Mouse (Mus musculus) midbrain, embryonic 12.5 days (tissue): ENCODE results near the gene Gm20388. TPM values are rescaled to one million over a fixed set of nuclear protein-coding genes. Genes with fewer than 3 reads are reported as not detected.

Source experiments
- ATAC-seq: fragments of 200-750 bp; cut with Nextera tagmentation; 2 replicates; pipeline ENCODE4 v1.8.0; 2017; ENCODE audit warnings: low read depth, moderate TSS enrichment, moderate library complexity; ENCODE audit not compliant: low FRiP score
- H3K27ac ChIP-seq: fragments of 300-500 bp; sonication (generic); replicated peaks from 2 replicates; pipeline ENCODE4 v1.5.1; 2016; ENCODE audit warnings: mild to moderate bottlenecking
- H3K27me3 ChIP-seq: fragments of 300-500 bp; sonication (generic); 2 replicates; pipeline ENCODE4 v1.6.1; 2016; ENCODE audit warnings: mild to moderate bottlenecking
- H3K36me3 ChIP-seq: fragments of 300-500 bp; sonication (generic); 2 replicates; pipeline ENCODE4 v1.6.1; 2016
- H3K4me1 ChIP-seq: fragments of 300-500 bp; sonication (generic); 2 replicates; pipeline ENCODE4 v1.6.1; 2016
- H3K4me2 ChIP-seq: fragments of 300-500 bp; sonication (generic); replicated peaks from 2 replicates; pipeline ENCODE4 v1.6.1; 2016; ENCODE audit warnings: mild to moderate bottlenecking, moderate library complexity
- H3K4me3 ChIP-seq: fragments of 300-500 bp; sonication (generic); 2 replicates; pipeline ENCODE4 v1.5.1; 2016; ENCODE audit warnings: mild to moderate bottlenecking
- H3K9ac ChIP-seq: fragments of 300-500 bp; sonication (generic); replicated peaks from 2 replicates; pipeline ENCODE4 v1.6.1; 2016; ENCODE audit warnings: mild to moderate bottlenecking, moderate library complexity
- H3K9me3 ChIP-seq: fragments of 300-500 bp; sonication (generic); 2 replicates; pipeline ENCODE4 v1.6.1; 2016; ENCODE audit warnings: mild to moderate bottlenecking
- WGBS: fragments of 180-500 bp; shearing (Covaris S2); methylation state at CpG from one replicate; pipeline ENCODE4 v1.1.7; 2016; 5-methylcytosine and 5-hydroxymethylcytosine counted together
- polyA plus RNA-seq: library from polyadenylated mRNA; unstranded; fragments of >200 nt; fragmentation: Nextera tagmentation; extraction: Ambion mirVana; gene quantifications from 2 replicates; pipeline ENCODE4 v1.2.1, GENCODE M21; 2016

The Gm20388 gene
- polyA plus RNA-seq, 1 experiment from 2014 or later: not detected

- peaks cover 6% of the 10 kb centered on the region; the same call in 1 of the 2 replicates for H3K27me3 ChIP-seq
- peak overlapping the region; percentile 91 for H3K27ac ChIP-seq
- 42% methylated on average over 8 of the region's 8 CpGs for WGBS
- H3K36me3 ChIP-seq: no peaks in the 10 kb centered on the region
- peak overlapping the region; percentile 78 for H3K4me2 ChIP-seq
- peak overlapping the region; percentile 88; the same call in 1 of the 2 replicates for H3K9ac ChIP-seq
- H3K4me1 ChIP-seq: peaks cover 19% of the 10 kb centered on the region
- H3K9me3 ChIP-seq: no peaks in the 10 kb centered on the region
- peak overlapping the region; percentile 86 for H3K4me3 ChIP-seq
- ATAC-seq: no peak; the same call in 1 of the 2 replicates
Measured at GRCm38 (mm10) chr8:123331810-123332209, 3421.2 kb downstream of the Gm20388 start.

GRCm38 (mm10) chr8:123332262-123333090, 3421.8 kb downstream of the Gm20388 start, which contains the start of gene Spire2:
TSS of gene Spire2 (plus strand) at chr8:123332713.
- under 1% methylated on average over 65 of the region's 85 CpGs for WGBS
- ATAC-seq: peak; percentile 88
- peak within 1 kb of the TSS; percentile 86 for H3K4me3 ChIP-seq
- H3K4me2 ChIP-seq: peak within 1 kb of the TSS; percentile 78
- peaks cover 6% of the 10 kb centered on the region; the same call in 1 of the 2 replicates for H3K27me3 ChIP-seq
- H3K27ac ChIP-seq: peak within 1 kb of the TSS; percentile 91
- peak within 1 kb of the TSS; percentile 88 for H3K9ac ChIP-seq
- H3K9me3 ChIP-seq: no peaks in the 10 kb centered on the region
- H3K4me1 ChIP-seq: peaks cover 19% of the 10 kb centered on the region
- H3K36me3 ChIP-seq: no peaks in the 10 kb centered on the region

- peak overlapping the region; percentile 88 for H3K9ac ChIP-seq
- peaks cover 6% of the 10 kb centered on the region; the same call in 1 of the 2 replicates for H3K27me3 ChIP-seq
- ATAC-seq: peak; percentile 39
- H3K4me1 ChIP-seq: peaks cover 19% of the 10 kb centered on the region
- peak overlapping the region; percentile 91 for H3K27ac ChIP-seq
- peak overlapping the region; percentile 86 for H3K4me3 ChIP-seq
- 2% methylated on average over 17 of the region's 21 CpGs for WGBS
- H3K36me3 ChIP-seq: no peaks in the 10 kb centered on the region
- H3K4me2 ChIP-seq: peak overlapping the region; percentile 78
- H3K9me3 ChIP-seq: no peaks in the 10 kb centered on the region
Measured at GRCm38 (mm10) chr8:123333091-123333587, 3422.5 kb downstream of the Gm20388 start.

- peaks cover 19% of the 10 kb centered on the region for H3K4me1 ChIP-seq
- H3K27ac ChIP-seq: peak overlapping the region; percentile 91
- peaks cover 6% of the 10 kb centered on the region; the same call in 1 of the 2 replicates for H3K27me3 ChIP-seq
- H3K9me3 ChIP-seq: no peaks in the 10 kb centered on the region
- 3% methylated on average over 7 of the region's 7 CpGs for WGBS
- H3K9ac ChIP-seq: peak overlapping the region; percentile 39
- no peak for ATAC-seq
- H3K4me2 ChIP-seq: peak overlapping the region; percentile 78
- no peaks in the 10 kb centered on the region for H3K36me3 ChIP-seq
- peak overlapping the region; percentile 86 for H3K4me3 ChIP-seq
Measured at GRCm38 (mm10) chr8:123333864-123334263, 3423.2 kb downstream of the Gm20388 start.

- Histone ChIP-seq H3K27ac (peak overlapping the region; percentile 91), H3K4me1 (peaks cover 19% of the 10 kb centered on the region), H3K4me2 (peak overlapping the region; percentile 78), H3K9ac (peak overlapping the region; percentile 39), H3K27me3 (peaks cover 6% of the 10 kb centered on the region; the same call in 1 of the 2 replicates), H3K4me3 (peak overlapping the region; percentile 86), H3K9me3 (no peaks in the 10 kb centered on the region), H3K36me3 (no peaks in the 10 kb centered on the region)
- ATAC-seq: no peak
- 0% methylated on average over 1 of the region's 1 CpGs for WGBS
Measured at GRCm38 (mm10) chr8:123334467-123334866, 3423.8 kb downstream of the Gm20388 start.

GRCm38 (mm10) chr8:123337475-123337874, 3426.8 kb downstream of the Gm20388 start:
- no peak overlapping the region for H3K27ac ChIP-seq
- no peak for ATAC-seq
- H3K4me2 ChIP-seq: no peak overlapping the region
- 83% methylated on average over 3 of the region's 3 CpGs for WGBS
- H3K36me3 ChIP-seq: no peaks in the 10 kb centered on the region
- H3K4me3 ChIP-seq: no peak overlapping the region
- H3K27me3 ChIP-seq: no peaks in the 10 kb centered on the region
- H3K4me1 ChIP-seq: peaks cover 13% of the 10 kb centered on the region
- H3K9me3 ChIP-seq: no peaks in the 10 kb centered on the region
- H3K9ac ChIP-seq: no peak overlapping the region

- WGBS: 97% methylated on average over 4 of the region's 4 CpGs
- no peaks in the 10 kb centered on the region for H3K9me3 ChIP-seq
- no peak for ATAC-seq
- no peaks in the 10 kb centered on the region for H3K27me3 ChIP-seq
- H3K27ac ChIP-seq: no peak overlapping the region
- H3K4me3 ChIP-seq: no peak overlapping the region
- H3K4me2 ChIP-seq: no peak overlapping the region
- H3K4me1 ChIP-seq: no peaks in the 10 kb centered on the region
- H3K36me3 ChIP-seq: no peaks in the 10 kb centered on the region
- H3K9ac ChIP-seq: no peak overlapping the region
Measured at GRCm38 (mm10) chr8:123340071-123340470, 3429.4 kb downstream of the Gm20388 start.

GRCm38 (mm10) chr8:123341040-123342015, 3430.7 kb downstream of the Gm20388 start:
- 90% methylated on average over 27 of the region's 27 CpGs for WGBS
- H3K4me3 ChIP-seq: no peak overlapping the region
- H3K4me2 ChIP-seq: no peak overlapping the region
- no peaks in the 10 kb centered on the region for H3K27me3 ChIP-seq
- no peaks in the 10 kb centered on the region for H3K9me3 ChIP-seq
- no peaks in the 10 kb centered on the region for H3K36me3 ChIP-seq
- no peak overlapping the region for H3K9ac ChIP-seq
- H3K27ac ChIP-seq: no peak overlapping the region
- ATAC-seq: no peak
- no peaks in the 10 kb centered on the region for H3K4me1 ChIP-seq

- ATAC-seq: no peak
- H3K4me1 ChIP-seq: no peaks in the 10 kb centered on the region
- no peaks in the 10 kb centered on the region for H3K27me3 ChIP-seq
- H3K4me2 ChIP-seq: no peak overlapping the region
- no peak overlapping the region for H3K9ac ChIP-seq
- H3K9me3 ChIP-seq: no peaks in the 10 kb centered on the region
- H3K36me3 ChIP-seq: no peaks in the 10 kb centered on the region
- WGBS: 89% methylated on average over 8 of the region's 8 CpGs
- no peak overlapping the region for H3K27ac ChIP-seq
- no peak overlapping the region for H3K4me3 ChIP-seq
Measured at GRCm38 (mm10) chr8:123342253-123342652, 3431.6 kb downstream of the Gm20388 start.

GRCm38 (mm10) chr8:123342911-123343310, 3432.3 kb downstream of the Gm20388 start:
- Histone ChIP-seq H3K9ac (no peak overlapping the region), H3K9me3 (no peaks in the 10 kb centered on the region), H3K27ac (no peak overlapping the region), H3K27me3 (no peaks in the 10 kb centered on the region), H3K4me2 (no peak overlapping the region), H3K4me3 (no peak overlapping the region), H3K36me3 (0 out of 2 replicates have a peak, but pooled peaks cover 4% of the 10 kb centered on the region), H3K4me1 (no peaks in the 10 kb centered on the region; the same call in 1 of the 2 replicates)
- ATAC-seq: no peak
- 89% methylated on average over 7 of the region's 7 CpGs for WGBS

- ATAC-seq: no peak
- peaks cover 9% of the 10 kb centered on the region; the same call in 1 of the 2 replicates for H3K36me3 ChIP-seq
- no peaks in the 10 kb centered on the region for H3K9me3 ChIP-seq
- no peaks in the 10 kb centered on the region; the same call in 1 of the 2 replicates for H3K4me1 ChIP-seq
- no peak overlapping the region for H3K4me2 ChIP-seq
- no peak overlapping the region for H3K9ac ChIP-seq
- no peaks in the 10 kb centered on the region for H3K27me3 ChIP-seq
- H3K27ac ChIP-seq: no peak overlapping the region
- H3K4me3 ChIP-seq: no peak overlapping the region
- 87% methylated on average over 12 of the region's 12 CpGs for WGBS
Measured at GRCm38 (mm10) chr8:123343422-123343821, 3432.8 kb downstream of the Gm20388 start.
